Mouse (Mus musculus): ENCODE measurements around the gene Rnf126.

DNA sequence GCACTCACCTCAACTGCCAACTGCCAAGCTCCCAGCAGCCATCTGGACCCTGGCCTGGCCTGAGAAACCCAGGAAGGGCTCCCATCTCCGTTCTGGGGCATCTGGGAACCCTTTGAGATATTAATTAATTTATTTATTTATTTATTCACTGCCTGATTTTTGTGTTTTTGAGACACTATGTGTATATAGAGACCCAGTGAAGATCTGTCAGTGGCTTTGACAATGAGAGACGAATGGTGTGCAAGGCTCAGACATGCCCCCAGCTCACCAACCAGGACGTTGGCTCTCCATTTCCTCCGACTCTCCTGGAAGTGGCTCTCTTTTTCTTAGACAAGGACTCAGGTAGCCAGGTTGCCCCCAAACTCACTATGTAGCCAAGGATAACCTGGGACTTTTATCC lies 24.1 kb upstream of the Rnf126 start, which contains the start of gene Prss57:
- no peak for TF ChIP-seq ZC3H11A (IDR thresholded peaks at IDR 0.05; ENCODE audit: borderline replicate concordance, low read depth, low read length)
- TF ChIP-seq ZNF384 (IDR thresholded peaks at IDR 0.05; ENCODE audit: low read depth, low read length) = no peak
- TF ChIP-seq MAFK (IDR thresholded peaks at IDR 0.05; ENCODE audit: insufficient read depth, low read depth, low read length) = no peak
- TF ChIP-seq CHD2 (IDR thresholded peaks at IDR 0.05; ENCODE audit: low read depth, low read length) = no peak
- TF ChIP-seq HCFC1 (IDR thresholded peaks at IDR 0.05; ENCODE audit: borderline replicate concordance, insufficient read depth, low read length) = no peak

Measured in ES-E14 (cell line).